Mouse (Mus musculus) limb, embryonic 11.5 days (tissue): ENCODE data around the gene Nelfb. TPM values are rescaled to one million over a fixed set of nuclear protein-coding genes. Genes with fewer than 3 reads are reported as not detected.
"Not testable (repeated sequence)": the region's sequence is repeated elsewhere in the genome, so short reads cannot be mapped to it uniquely, and the experiment has no call there.

Source experiments
- ATAC-seq: fragments of 200-750 bp; cut with Nextera tagmentation; 2 replicates; pipeline ENCODE4 v1.8.0; 2017; ENCODE audit warnings: low read depth; ENCODE audit not compliant: insufficient number of reproducible peaks, low FRiP score, low TSS enrichment
- DNase-seq: peaks from one replicate; pipeline ENCODE4 v3.0.0-alpha.2; 2015; ENCODE audit warnings: low spot score
- H3K27ac ChIP-seq: fragments of 300-500 bp; sonication (generic); replicated peaks from 2 replicates; pipeline ENCODE4 v1.5.1; 2014; ENCODE audit warnings: low read depth, mild to moderate bottlenecking, low read length
- H3K27me3 ChIP-seq: fragments of 300-500 bp; sonication (generic); 2 replicates; pipeline ENCODE4 v1.6.1; 2014; ENCODE audit warnings: mild to moderate bottlenecking, low read length, mixed read lengths; ENCODE audit not compliant: control insufficient read depth, insufficient read depth
- H3K36me3 ChIP-seq: fragments of 300-500 bp; sonication (generic); 2 replicates; pipeline ENCODE4 v1.6.1; 2014; ENCODE audit warnings: mild to moderate bottlenecking, low read length, moderate library complexity, mixed read lengths; ENCODE audit not compliant: control insufficient read depth, insufficient read depth
- H3K4me1 ChIP-seq: fragments of 300-500 bp; sonication (generic); 2 replicates; pipeline ENCODE4 v1.6.1; 2014; ENCODE audit warnings: low read length, mixed read lengths; ENCODE audit not compliant: control insufficient read depth, insufficient read depth
- H3K4me2 ChIP-seq: fragments of 300-500 bp; sonication (generic); 2 replicates; pipeline ENCODE4 v1.6.1; 2014; ENCODE audit warnings: low read depth, mild to moderate bottlenecking, moderate library complexity; ENCODE audit not compliant: severe bottlenecking
- H3K4me3 ChIP-seq: fragments of 300-500 bp; sonication (generic); 2 replicates; pipeline ENCODE4 v1.5.1; 2014; ENCODE audit warnings: low read depth, low read length
- H3K9ac ChIP-seq: fragments of 300-500 bp; sonication (generic); 2 replicates; pipeline ENCODE4 v1.6.1; 2014; ENCODE audit warnings: mild to moderate bottlenecking, low read length
- H3K9me3 ChIP-seq: fragments of 300-500 bp; sonication (generic); 2 replicates; pipeline ENCODE4 v1.6.1; 2016; ENCODE audit warnings: low read length; ENCODE audit not compliant: control insufficient read depth
- WGBS: fragments of 180-500 bp; shearing (Covaris S2); extraction: QIAGEN DNeasy Blood & Tissue Kit; methylation state at CpG from one replicate; pipeline ENCODE4 v1.1.7; 2014; 5-methylcytosine and 5-hydroxymethylcytosine counted together
- polyA plus RNA-seq: library from polyadenylated mRNA; unstranded; fragments of >200 nt; fragmentation: Nextera tagmentation; extraction: Ambion mirVana; gene quantifications from 2 replicates; pipeline ENCODE4 v1.2.1, GENCODE M21; 2014

The Nelfb gene
- 103 and 106 TPM in 2 replicates for polyA plus RNA-seq

DNA sequence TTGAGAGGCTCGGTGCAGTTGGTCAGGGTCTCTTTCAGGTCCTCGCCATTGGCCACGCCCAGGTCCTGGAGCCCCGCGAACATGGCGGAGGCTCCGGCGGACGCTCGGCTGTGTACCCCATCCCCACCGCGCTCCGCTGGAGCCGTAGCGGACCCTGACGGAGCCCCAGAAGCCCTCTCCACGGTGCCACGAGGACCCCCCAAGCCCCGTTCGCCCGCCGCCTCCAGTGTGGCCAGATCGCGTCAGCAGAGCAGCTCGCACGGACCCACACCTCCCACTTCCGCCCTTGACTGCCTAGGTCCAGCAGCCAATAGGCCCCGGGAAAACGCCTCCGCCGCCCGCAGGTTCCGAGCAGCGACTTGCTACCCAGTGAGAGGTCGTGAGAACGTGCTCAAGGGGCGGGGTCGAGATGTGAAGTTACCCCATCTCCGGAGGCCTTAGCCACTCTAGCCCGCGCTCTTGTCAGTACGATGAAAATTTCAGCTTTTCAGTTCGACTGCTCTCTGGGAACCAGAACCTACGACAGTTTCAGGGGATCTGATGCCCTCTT, at the start of gene Nelfb:
TSS of gene Nelfb (minus strand) at position 369 of the 550 bp plus-strand sequence.
- H3K27ac ChIP-seq = peak within 1 kb of the TSS; percentile 83
- H3K4me2 ChIP-seq = peak within 1 kb of the TSS; percentile 92
- H3K36me3 ChIP-seq = peaks cover 7% of the 10 kb centered on the region; the same call in 1 of the 2 replicates
- ATAC-seq (peak; percentile 92), DNase-seq (peak; percentile 95)
- peaks cover 10% of the 10 kb centered on the region for H3K4me1 ChIP-seq
- H3K27me3 ChIP-seq = no peaks in the 10 kb centered on the region
- H3K9ac ChIP-seq = peak within 1 kb of the TSS; percentile 85
- no peaks in the 10 kb centered on the region for H3K9me3 ChIP-seq
- peak within 1 kb of the TSS; percentile 91 for H3K4me3 ChIP-seq
- under 1% methylated on average over 44 of the region's 44 CpGs for WGBS

- ATAC-seq (no peak), DNase-seq (no peak)
- Histone ChIP-seq H3K9ac (no peak overlapping the region), H3K36me3 (no peaks in the 10 kb centered on the region), H3K9me3 (no peaks in the 10 kb centered on the region), H3K4me1 (peaks cover 13% of the 10 kb centered on the region), H3K27ac (no peak overlapping the region), H3K4me3 (no peak overlapping the region), H3K4me2 (no peak overlapping the region), H3K27me3 (peaks cover 9% of the 10 kb centered on the region)
- 66% methylated on average over 2 of the region's 2 CpGs for WGBS
Observed at GRCm38 (mm10) chr2:25258887-25259286, 47.6 kb upstream of the Nelfb start.

DNA sequence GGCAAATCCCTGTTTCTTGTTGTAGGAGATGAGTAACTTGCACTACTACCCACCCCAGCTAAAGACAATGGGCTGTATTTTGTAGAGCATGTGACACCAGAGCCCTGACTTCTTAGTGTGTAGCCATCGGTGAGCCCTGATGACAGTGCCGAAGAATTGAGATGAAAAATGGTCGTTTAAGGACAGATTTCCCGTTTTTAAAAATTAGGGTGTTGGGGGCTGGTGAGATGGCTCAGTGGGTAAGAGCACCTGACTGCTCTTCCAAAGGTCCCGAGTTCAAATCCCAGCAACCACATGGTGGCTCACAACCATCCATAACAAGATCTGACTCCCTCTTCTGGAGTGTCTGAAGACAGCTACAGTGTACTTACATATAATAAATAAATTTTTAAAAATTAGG, 46.0 kb upstream of the Nelfb start:
- not testable (repeated sequence) for H3K36me3 ChIP-seq, H3K27ac ChIP-seq, H3K9me3 ChIP-seq, H3K27me3 ChIP-seq, H3K9ac ChIP-seq, H3K4me1 ChIP-seq, ATAC-seq, H3K4me3 ChIP-seq, DNase-seq, H3K4me2 ChIP-seq
- 89% methylated on average over 5 of the region's 5 CpGs for WGBS

DNA sequence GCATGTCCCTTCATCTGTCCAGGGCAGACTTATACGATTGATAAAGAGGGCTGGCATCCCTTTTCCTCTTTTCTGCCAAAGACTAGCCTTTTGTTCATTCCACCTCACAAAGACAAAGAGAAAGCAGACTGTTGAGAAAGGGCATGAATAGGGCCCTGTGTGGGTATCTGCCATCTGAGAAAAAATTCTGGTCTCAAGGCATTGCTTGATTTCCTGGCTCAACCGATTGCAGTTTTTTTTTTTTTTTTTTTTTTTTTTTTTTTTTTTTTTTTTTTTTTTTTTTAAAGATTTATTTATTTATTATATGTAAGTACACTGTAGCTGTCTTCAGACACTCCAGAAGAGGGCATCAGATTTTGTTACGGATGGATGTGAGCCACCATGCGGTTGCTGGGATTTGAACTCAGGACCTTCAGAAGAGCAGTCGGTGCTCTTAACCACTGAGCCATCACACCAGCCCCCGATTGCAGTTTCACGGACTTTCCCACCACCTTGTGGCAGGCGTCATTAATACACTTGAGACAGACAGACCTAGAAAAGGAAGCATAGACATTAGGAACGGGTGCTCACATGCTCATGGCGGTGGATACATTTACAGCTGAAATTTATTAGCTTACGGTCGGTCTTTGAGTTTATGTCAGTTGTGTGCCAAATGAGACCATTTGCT, 45.3 kb upstream of the Nelfb start:
- not testable (repeated sequence) for H3K9ac ChIP-seq, H3K4me1 ChIP-seq, H3K27me3 ChIP-seq, H3K9me3 ChIP-seq, ATAC-seq, H3K36me3 ChIP-seq, H3K27ac ChIP-seq
- peak overlapping the region; percentile 99 for H3K4me3 ChIP-seq
- peak; percentile 49 for DNase-seq
- 60% methylated on average over 11 of the region's 12 CpGs for WGBS
- peak overlapping the region; percentile 99 for H3K4me2 ChIP-seq

GRCm38 (mm10) chr2:25255284-25255779, 44.0 kb upstream of the Nelfb start, which contains the start of gene Tmem203:
Gene Tmem203, plus strand, starts transcription at chr2:25255439.
- ATAC-seq (peak; percentile 87), DNase-seq (peak; percentile 97)
- Histone ChIP-seq H3K9ac (peak within 1 kb of the TSS; percentile 88), H3K27ac (peak within 1 kb of the TSS; percentile 59; the same call in 1 of the 2 replicates), H3K4me3 (peak within 1 kb of the TSS; percentile 99), H3K27me3 (no peaks in the 10 kb centered on the region), H3K4me2 (peak within 1 kb of the TSS; percentile 99), H3K4me1 (peaks cover 5% of the 10 kb centered on the region; the same call in 1 of the 2 replicates), H3K9me3 (no peaks in the 10 kb centered on the region), H3K36me3 (0 out of 2 replicates have a peak, but pooled peaks cover 2% of the 10 kb centered on the region)
- WGBS = under 1% methylated on average over 39 of the region's 39 CpGs

GRCm38 (mm10) chr2:25252331-25252730, 41.0 kb upstream of the Nelfb start:
- DNase-seq (no peak), ATAC-seq (no peak)
- no peak overlapping the region for H3K4me2 ChIP-seq
- H3K36me3 ChIP-seq = peaks cover 5% of the 10 kb centered on the region
- WGBS = 91% methylated on average over 1 of the region's 1 CpGs
- H3K27ac ChIP-seq = no peak overlapping the region
- peaks cover 5% of the 10 kb centered on the region; the same call in 1 of the 2 replicates for H3K4me1 ChIP-seq
- H3K9ac ChIP-seq = no peak overlapping the region
- no peaks in the 10 kb centered on the region for H3K27me3 ChIP-seq
- H3K9me3 ChIP-seq = no peaks in the 10 kb centered on the region
- H3K4me3 ChIP-seq = no peak overlapping the region

GRCm38 (mm10) chr2:25246183-25247072, 35.1 kb upstream of the Nelfb start, which contains the start of gene AL732309.1:
Gene AL732309.1, minus strand, starts transcription at chr2:25246863.
- WGBS = 91% methylated on average over 10 of the region's 10 CpGs
- H3K27ac ChIP-seq = no peak within 1 kb of the TSS
- peaks cover 21% of the 10 kb centered on the region for H3K27me3 ChIP-seq
- DNase-seq (no peak), ATAC-seq (no peak)
- H3K36me3 ChIP-seq = peaks cover 11% of the 10 kb centered on the region
- no peaks in the 10 kb centered on the region for H3K9me3 ChIP-seq
- no peak within 1 kb of the TSS for H3K4me3 ChIP-seq
- H3K4me1 ChIP-seq = 0 out of 2 replicates have a peak, but pooled peaks cover 3% of the 10 kb centered on the region
- H3K4me2 ChIP-seq = no peak within 1 kb of the TSS
- no peak within 1 kb of the TSS for H3K9ac ChIP-seq

DNA sequence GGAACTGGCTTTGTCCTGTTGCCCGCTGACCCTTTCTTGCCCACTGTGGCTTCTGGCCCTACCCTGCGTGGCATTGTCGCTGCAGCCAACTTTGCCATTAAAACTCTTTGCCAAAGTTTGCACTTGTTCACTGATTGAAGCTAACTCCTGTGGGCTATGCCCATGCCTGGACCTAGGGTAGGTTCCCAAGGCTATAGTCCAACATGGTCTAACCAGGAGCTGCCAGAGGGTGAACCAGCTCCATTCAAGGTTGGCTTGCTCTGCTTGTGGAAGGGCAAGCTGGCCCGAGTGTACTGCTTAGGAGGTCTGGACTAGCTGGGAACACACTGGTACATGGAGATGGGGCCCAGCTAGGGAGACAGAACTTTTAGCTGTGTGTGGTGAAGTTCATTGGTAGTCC, 32.9 kb upstream of the Nelfb start:
- no peak for ATAC-seq
- Histone ChIP-seq H3K9me3 (no peaks in the 10 kb centered on the region), H3K4me2 (no peak overlapping the region), H3K27me3 (peaks cover 28% of the 10 kb centered on the region), H3K4me3 (no peak overlapping the region), H3K4me1 (peaks cover 11% of the 10 kb centered on the region; the same call in 1 of the 2 replicates), H3K9ac (no peak overlapping the region), H3K36me3 (peaks cover 9% of the 10 kb centered on the region), H3K27ac (no peak overlapping the region)
- DNase-seq = no peak
- 90% methylated on average over 4 of the region's 4 CpGs for WGBS
